Mouse (Mus musculus): Measurements from ENCODE around the gene Lman2. TPM values are rescaled to one million over a fixed set of nuclear protein-coding genes. Genes with fewer than 3 reads are reported as not detected.

The Lman2 gene
- polyA plus RNA-seq, 1 experiment from 2014 or later, result 102 TPM

DNA sequence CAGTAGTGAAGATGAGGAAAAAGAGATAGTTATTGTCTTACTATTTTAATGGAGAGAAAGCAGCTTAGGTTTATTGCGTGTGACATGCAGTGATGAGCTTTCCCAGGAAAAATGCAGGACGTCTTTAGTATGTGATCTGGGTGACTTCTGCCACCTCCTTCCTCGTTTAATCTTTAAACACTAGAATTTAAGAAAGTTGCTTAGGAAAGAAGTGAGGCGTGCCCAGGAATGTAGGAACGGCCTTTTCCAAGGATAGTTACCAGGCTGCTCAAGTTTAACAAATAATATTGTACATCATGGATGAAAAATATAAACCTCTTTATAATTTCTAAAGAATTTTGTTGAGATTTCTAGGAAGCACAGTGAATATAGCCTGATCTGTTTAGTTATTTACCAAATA, 61.7 kb downstream of the Lman2 start:
- Histone ChIP-seq H3K4me3 (ENCODE audit: low read depth, low read length) (no peak overlapping the region), H3K27ac (replicated peaks; ENCODE audit: low read depth, low read length) (no peak overlapping the region), H3K4me1 (ENCODE audit: control insufficient read depth, insufficient read depth, low read length) (no peaks in the 10 kb centered on the region), H3K9me3 (ENCODE audit: control insufficient read depth, low read length) (no peaks in the 10 kb centered on the region), H3K36me3 (ENCODE audit: control insufficient read depth, insufficient read depth, low read length) (peaks cover 87% of the 10 kb centered on the region), H3K9ac (ENCODE audit: low read depth, low read length) (no peak overlapping the region), H3K4me2 (ENCODE audit: low read depth, low read length) (no peak overlapping the region), H3K27me3 (replicated peaks; ENCODE audit: control insufficient read depth, insufficient read depth, low read length) (no peaks in the 10 kb centered on the region)
- no peak for DNase-seq (ENCODE audit: low spot score)
- no peak for ATAC-seq (ENCODE audit: low read depth)
- WGBS, result 92% methylated on average over 5 of the region's 5 CpGs

DNA sequence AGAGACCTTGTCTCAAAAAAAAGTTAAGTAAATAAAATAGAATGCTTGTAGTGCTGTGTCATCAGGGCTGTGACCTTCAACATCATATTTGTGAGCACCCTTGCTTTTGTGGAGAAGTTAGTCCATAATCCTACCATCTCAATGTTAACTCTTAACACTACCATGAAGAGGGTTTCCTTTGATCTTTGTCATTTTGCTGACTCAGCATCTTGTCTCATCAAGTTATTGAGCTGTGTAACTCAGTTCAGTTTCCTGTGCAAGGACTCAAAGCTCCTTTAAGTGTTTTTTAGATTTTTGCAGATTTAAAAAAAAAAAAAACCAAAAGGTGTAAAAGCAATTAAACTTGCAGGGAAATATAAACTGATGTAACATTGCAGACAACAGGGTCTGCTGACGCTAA, 65.8 kb downstream of the Lman2 start:
- Histone ChIP-seq H3K27ac (replicated peaks; ENCODE audit: low read depth, low read length) (no peak overlapping the region), H3K9me3 (ENCODE audit: control insufficient read depth, low read length) (no peaks in the 10 kb centered on the region), H3K4me2 (ENCODE audit: low read depth, low read length) (no peak overlapping the region), H3K4me3 (ENCODE audit: low read depth, low read length) (no peak overlapping the region), H3K9ac (ENCODE audit: low read depth, low read length) (no peak overlapping the region), H3K4me1 (ENCODE audit: control insufficient read depth, insufficient read depth, low read length) (no peaks in the 10 kb centered on the region), H3K27me3 (replicated peaks; ENCODE audit: control insufficient read depth, insufficient read depth, low read length) (no peaks in the 10 kb centered on the region), H3K36me3 (ENCODE audit: control insufficient read depth, insufficient read depth, low read length) (peaks cover 89% of the 10 kb centered on the region)
- 93% methylated on average over 1 of the region's 1 CpGs for WGBS
- no peak for ATAC-seq (ENCODE audit: low read depth)
- DNase-seq (ENCODE audit: low spot score), result no peak

Other genes starting within 250 kb of the Lman2 start
- gene Gm17617, start 229.2 kb downstream of the Lman2 start, polyA plus RNA-seq (2014; fragmentation: Nextera tagmentation; extraction: Ambion mirVana), result not detected in 2 replicates
- gene Fgfr4, start 210.1 kb downstream of the Lman2 start, polyA plus RNA-seq (2014; fragmentation: Nextera tagmentation; extraction: Ambion mirVana), result 16.4 and 19.9 TPM in 2 replicates
- 55.0 and 58.7 TPM in 2 replicates for gene Nsd1, start 153.0 kb downstream of the Lman2 start, polyA plus RNA-seq (2014; fragmentation: Nextera tagmentation; extraction: Ambion mirVana)
- 413 and 451 TPM in 2 replicates for gene Prelid1, start 42.3 kb downstream of the Lman2 start, polyA plus RNA-seq (2014; fragmentation: Nextera tagmentation; extraction: Ambion mirVana)
- gene Rab24, start 40.8 kb downstream of the Lman2 start, polyA plus RNA-seq (2014; fragmentation: Nextera tagmentation; extraction: Ambion mirVana), result 92.1 and 102 TPM in 2 replicates
- gene Mxd3, start 33.0 kb downstream of the Lman2 start, polyA plus RNA-seq (2014; fragmentation: Nextera tagmentation; extraction: Ambion mirVana), result 36.0 and 39.4 TPM in 2 replicates
- gene Rgs14, start 6.9 kb upstream of the Lman2 start, polyA plus RNA-seq (2014; fragmentation: Nextera tagmentation; extraction: Ambion mirVana), result 1.3 and 3.3 TPM in 2 replicates
- gene Slc34a1, start 35.4 kb upstream of the Lman2 start, polyA plus RNA-seq (2014; fragmentation: Nextera tagmentation; extraction: Ambion mirVana), result not detected in 2 replicates
- 0.70 TPM in 1 of 2 replicates, not detected in the other for gene Pfn3, start 52.4 kb upstream of the Lman2 start, polyA plus RNA-seq (2014; fragmentation: Nextera tagmentation; extraction: Ambion mirVana)
- not detected in 2 replicates for gene F12, start 64.0 kb upstream of the Lman2 start, polyA plus RNA-seq (2014; fragmentation: Nextera tagmentation; extraction: Ambion mirVana)
- gene Grk6, start 82.3 kb upstream of the Lman2 start, polyA plus RNA-seq (2014; fragmentation: Nextera tagmentation; extraction: Ambion mirVana), result 44.0 and 46.6 TPM in 2 replicates
- 1.9 and 2.7 TPM in 2 replicates for gene Prr7, start 101.5 kb upstream of the Lman2 start, polyA plus RNA-seq (2014; fragmentation: Nextera tagmentation; extraction: Ambion mirVana)
- gene Dbn1, start 125.3 kb upstream of the Lman2 start, polyA plus RNA-seq (2014; fragmentation: Nextera tagmentation; extraction: Ambion mirVana), result 141 and 167 TPM in 2 replicates
- gene Pdlim7, start 150.9 kb upstream of the Lman2 start, polyA plus RNA-seq (2014; fragmentation: Nextera tagmentation; extraction: Ambion mirVana), result 194 and 204 TPM in 2 replicates
- gene Dok3, start 166.5 kb upstream of the Lman2 start, polyA plus RNA-seq (2014; fragmentation: Nextera tagmentation; extraction: Ambion mirVana), result 2.5 and 3.8 TPM in 2 replicates
- gene Ddx41, start 173.9 kb upstream of the Lman2 start, polyA plus RNA-seq (2014; fragmentation: Nextera tagmentation; extraction: Ambion mirVana), result 56.6 and 69.5 TPM in 2 replicates
- 30.5 and 32.1 TPM in 2 replicates for gene Fam193b, start 208.3 kb upstream of the Lman2 start, polyA plus RNA-seq (2014; fragmentation: Nextera tagmentation; extraction: Ambion mirVana)
- 66.2 and 85.4 TPM in 2 replicates for gene Tmed9, start 210.9 kb upstream of the Lman2 start, polyA plus RNA-seq (2014; fragmentation: Nextera tagmentation; extraction: Ambion mirVana)
- 9.3 and 10.3 TPM in 2 replicates for gene B4galt7, start 237.1 kb upstream of the Lman2 start, polyA plus RNA-seq (2014; fragmentation: Nextera tagmentation; extraction: Ambion mirVana)